Mouse (Mus musculus): Measurements from ENCODE around the gene Parva. TPM values are rescaled to one million over a fixed set of nuclear protein-coding genes. Genes with fewer than 3 reads are reported as not detected.
A peak's percentile ranks its signal among the peaks of the same experiment; 100 is the strongest.

Gene Parva
- polyA plus RNA-seq, 1 experiment from 2014 or later = 70.0 TPM

GRCm38 (mm10) chr7:112509107-112509506, 81.8 kb downstream of the Parva start:
- Histone ChIP-seq H3K4me3 (ENCODE audit: low read depth, low read length) (no peak overlapping the region), H3K4me1 (ENCODE audit: insufficient read depth, low read depth, low read length) (peaks cover 11% of the 10 kb centered on the region; the same call in 1 of the 2 replicates), H3K27ac (ENCODE audit: low read length) (no peak overlapping the region), H3K9ac (replicated peaks; ENCODE audit: low read depth) (no peak overlapping the region), H3K27me3 (replicated peaks; ENCODE audit: insufficient read depth, low read length) (no peaks in the 10 kb centered on the region), H3K4me2 (replicated peaks; ENCODE audit: low read depth, low read length) (no peak overlapping the region), H3K36me3 (ENCODE audit: insufficient read depth, low read length) (no peaks in the 10 kb centered on the region), H3K9me3 (ENCODE audit: low read length) (no peaks in the 10 kb centered on the region)
- WGBS = 55% methylated on average over 8 of the region's 8 CpGs
- TF ChIP-seq EP300 (IDR thresholded peaks at IDR 0.05) (no peak), CTCF (IDR thresholded peaks at IDR 0.05) (no peak)
- ATAC-seq = peak; percentile 60
- no peak for DNase-seq (ENCODE audit: low spot score)

- H3K27ac ChIP-seq (ENCODE audit: low read length) = no peak overlapping the region
- ATAC-seq (no peak), DNase-seq (ENCODE audit: low spot score) (no peak)
- no peaks in the 10 kb centered on the region for H3K9me3 ChIP-seq (ENCODE audit: low read length)
- H3K36me3 ChIP-seq (ENCODE audit: insufficient read depth, low read length) = no peaks in the 10 kb centered on the region
- no peaks in the 10 kb centered on the region for H3K27me3 ChIP-seq (replicated peaks; ENCODE audit: insufficient read depth, low read length)
- H3K4me2 ChIP-seq (replicated peaks; ENCODE audit: low read depth, low read length) = no peak overlapping the region
- TF ChIP-seq EP300 (IDR thresholded peaks at IDR 0.05) (no peak), CTCF (IDR thresholded peaks at IDR 0.05) (no peak)
- 38% methylated on average over 10 of the region's 10 CpGs for WGBS
- peaks cover 11% of the 10 kb centered on the region; the same call in 1 of the 2 replicates for H3K4me1 ChIP-seq (ENCODE audit: insufficient read depth, low read depth, low read length)
- H3K9ac ChIP-seq (replicated peaks; ENCODE audit: low read depth) = no peak overlapping the region
- no peak overlapping the region for H3K4me3 ChIP-seq (ENCODE audit: low read depth, low read length)
Measured at GRCm38 (mm10) chr7:112510336-112511048, 83.2 kb downstream of the Parva start.

GRCm38 (mm10) chr7:112511309-112511708, 84.0 kb downstream of the Parva start:
- 55% methylated on average over 8 of the region's 8 CpGs for WGBS
- Histone ChIP-seq H3K9me3 (ENCODE audit: low read length) (no peaks in the 10 kb centered on the region), H3K36me3 (ENCODE audit: insufficient read depth, low read length) (no peaks in the 10 kb centered on the region), H3K9ac (replicated peaks; ENCODE audit: low read depth) (no peak overlapping the region), H3K4me3 (ENCODE audit: low read depth, low read length) (no peak overlapping the region), H3K27me3 (replicated peaks; ENCODE audit: insufficient read depth, low read length) (no peaks in the 10 kb centered on the region), H3K4me2 (replicated peaks; ENCODE audit: low read depth, low read length) (no peak overlapping the region), H3K4me1 (ENCODE audit: insufficient read depth, low read depth, low read length) (peaks cover 11% of the 10 kb centered on the region; the same call in 1 of the 2 replicates), H3K27ac (ENCODE audit: low read length) (no peak overlapping the region)
- DNase-seq (ENCODE audit: low spot score) (no peak), ATAC-seq (no peak)
- TF ChIP-seq EP300 (IDR thresholded peaks at IDR 0.05) (no peak), CTCF (IDR thresholded peaks at IDR 0.05) (no peak)

GRCm38 (mm10) chr7:112512257-112512656, 85.0 kb downstream of the Parva start:
- DNase-seq (ENCODE audit: low spot score) = no peak
- Histone ChIP-seq H3K27me3 (replicated peaks; ENCODE audit: insufficient read depth, low read length) (no peaks in the 10 kb centered on the region), H3K36me3 (ENCODE audit: insufficient read depth, low read length) (no peaks in the 10 kb centered on the region), H3K4me3 (ENCODE audit: low read depth, low read length) (no peak overlapping the region), H3K9me3 (ENCODE audit: low read length) (no peaks in the 10 kb centered on the region), H3K4me2 (replicated peaks; ENCODE audit: low read depth, low read length) (no peak overlapping the region), H3K9ac (replicated peaks; ENCODE audit: low read depth) (no peak overlapping the region), H3K4me1 (ENCODE audit: insufficient read depth, low read depth, low read length) (peaks cover 11% of the 10 kb centered on the region; the same call in 1 of the 2 replicates), H3K27ac (ENCODE audit: low read length) (no peak overlapping the region)
- TF ChIP-seq EP300 (IDR thresholded peaks at IDR 0.05) (no peak), CTCF (IDR thresholded peaks at IDR 0.05) (no peak)
- WGBS = 27% methylated on average over 3 of the region's 3 CpGs
- no peak for ATAC-seq

GRCm38 (mm10) chr7:112512895-112513294, 85.6 kb downstream of the Parva start:
- ATAC-seq = no peak
- H3K27me3 ChIP-seq (replicated peaks; ENCODE audit: insufficient read depth, low read length) = no peaks in the 10 kb centered on the region
- H3K9me3 ChIP-seq (ENCODE audit: low read length) = no peaks in the 10 kb centered on the region
- no peak for DNase-seq (ENCODE audit: low spot score)
- H3K36me3 ChIP-seq (ENCODE audit: insufficient read depth, low read length) = no peaks in the 10 kb centered on the region
- TF ChIP-seq EP300 (IDR thresholded peaks at IDR 0.05) = no peak
- no peak for TF ChIP-seq CTCF (IDR thresholded peaks at IDR 0.05)
- H3K4me2 ChIP-seq (replicated peaks; ENCODE audit: low read depth, low read length) = no peak overlapping the region
- WGBS = 83% methylated on average over 1 of the region's 1 CpGs
- no peak overlapping the region for H3K9ac ChIP-seq (replicated peaks; ENCODE audit: low read depth)
- no peak overlapping the region for H3K27ac ChIP-seq (ENCODE audit: low read length)
- no peak overlapping the region for H3K4me3 ChIP-seq (ENCODE audit: low read depth, low read length)
- peaks cover 11% of the 10 kb centered on the region; the same call in 1 of the 2 replicates for H3K4me1 ChIP-seq (ENCODE audit: insufficient read depth, low read depth, low read length)

GRCm38 (mm10) chr7:112514636-112515193, 87.4 kb downstream of the Parva start:
- Histone ChIP-seq H3K4me1 (ENCODE audit: insufficient read depth, low read depth, low read length) (peaks cover 11% of the 10 kb centered on the region; the same call in 1 of the 2 replicates), H3K9me3 (ENCODE audit: low read length) (no peaks in the 10 kb centered on the region), H3K4me2 (replicated peaks; ENCODE audit: low read depth, low read length) (no peak overlapping the region), H3K36me3 (ENCODE audit: insufficient read depth, low read length) (no peaks in the 10 kb centered on the region), H3K4me3 (ENCODE audit: low read depth, low read length) (no peak overlapping the region), H3K27me3 (replicated peaks; ENCODE audit: insufficient read depth, low read length) (no peaks in the 10 kb centered on the region), H3K27ac (ENCODE audit: low read length) (no peak overlapping the region), H3K9ac (replicated peaks; ENCODE audit: low read depth) (no peak overlapping the region)
- WGBS = 78% methylated on average over 8 of the region's 8 CpGs
- DNase-seq (ENCODE audit: low spot score) (no peak), ATAC-seq (no peak)
- TF ChIP-seq EP300 (IDR thresholded peaks at IDR 0.05) (no peak), CTCF (IDR thresholded peaks at IDR 0.05) (no peak)
